In genomic region chr7:126248641-126249141, GRCm38 (mm10) we compare ENCODE assay signal across 10 mouse cellular contexts. TPM values are rescaled to one million over a fixed set of nuclear protein-coding genes. Genes with fewer than 3 reads are reported as not detected.
A peak's percentile ranks its signal among the peaks of the same experiment; 100 is the strongest.
DNase-seq lines count a peak whose midpoint lies in the region; ATAC-seq and TF ChIP-seq lines count a peak whose summit lies in the region.
"Had no signal": no experiment of that assay in that cellular context is flagged by ENCODE, and none has a peak within 500 bp of the region (broad histone marks: within the 10 kb centered on the region; RNA-seq: fewer than 3 reads in every experiment).

No protein-coding gene starts in this region.

- no peak for ATAC-seq in kidney, embryonic 14.5 days (ENCODE audit: low FRiP score, low TSS enrichment)
- ATAC-seq in embryonic facial prominence, embryonic 14.5 days (ENCODE audit: low read depth) = no peak
- peak; percentile 17; the same call in 1 of the 2 replicates for ATAC-seq in heart, embryonic 15.5 days (replicated peaks; ENCODE audit: insufficient number of reproducible peaks, insufficient read depth, low FRiP score, low read depth)

- H3K79me2 ChIP-seq in myocyte (ENCODE audit: control insufficient read depth, insufficient read depth) = no peaks in the 10 kb centered on the region

- H3K36me3 ChIP-seq in kidney, embryonic 14.5 days (ENCODE audit: control insufficient read depth, insufficient read depth, low read length) = no peaks in the 10 kb centered on the region
- H3K36me3 ChIP-seq in embryonic facial prominence, embryonic 14.5 days (ENCODE audit: control insufficient read depth, insufficient read depth, low read length) = no peaks in the 10 kb centered on the region
- H3K36me3 ChIP-seq in heart, embryonic 15.5 days = no peaks in the 10 kb centered on the region
- H3K36me3 ChIP-seq in myocyte (ENCODE audit: control insufficient read depth, insufficient read depth) = no peaks in the 10 kb centered on the region
- H3K36me3 ChIP-seq: G1E had no signal

- TF ChIP-seq POLR2A in myocyte (IDR thresholded peaks at IDR 0.05; ENCODE audit: insufficient read length, low read depth) = no peak

- H3K4me1 ChIP-seq in kidney, embryonic 14.5 days (ENCODE audit: control insufficient read depth, insufficient read depth, low read length) = 0 out of 2 replicates have a peak, but pooled peaks cover 5% of the 10 kb centered on the region
- H3K4me1 ChIP-seq in embryonic facial prominence, embryonic 14.5 days (ENCODE audit: control insufficient read depth, insufficient read depth, low read length) = peaks cover 5% of the 10 kb centered on the region; the same call in 1 of the 2 replicates
- H3K4me1 ChIP-seq in heart, embryonic 15.5 days (replicated peaks) = peaks cover 28% of the 10 kb centered on the region

- DNase-seq in kidney, postnatal 36 days = no peak
- no peak for DNase-seq in embryonic facial prominence, embryonic 14.5 days (ENCODE audit: low spot score)
- no peak for DNase-seq in c-Kit-positive CD71-positive TER-119-positive erythroid progenitor cells, embryonic 14.5 days (ENCODE audit: low spot score)
- DNase-seq in lung, postnatal 10 days = no peak
- DNase-seq: thymus, postnatal 14 days had no signal

- H3K9ac ChIP-seq in kidney, embryonic 14.5 days (ENCODE audit: low read depth, low read length) = peak overlapping the region; percentile 18; the same call in 1 of the 2 replicates
- peak overlapping the region; percentile 40; the same call in 1 of the 2 replicates for H3K9ac ChIP-seq in embryonic facial prominence, embryonic 14.5 days (ENCODE audit: low read depth, low read length)
- H3K9ac ChIP-seq in heart, embryonic 15.5 days = peak overlapping the region; percentile 38

- H3K4me2 ChIP-seq in kidney, embryonic 14.5 days (replicated peaks; ENCODE audit: low read depth, low read length) = no peak overlapping the region
- H3K4me2 ChIP-seq in embryonic facial prominence, embryonic 14.5 days (ENCODE audit: low read depth, low read length) = peak overlapping the region; percentile 32; the same call in 1 of the 2 replicates
- H3K4me2 ChIP-seq in heart, embryonic 15.5 days = peak overlapping the region; percentile 67
- H3K4me2 ChIP-seq in myocyte (ENCODE audit: low read depth) = peak overlapping the region; percentile 65

- H3K27ac ChIP-seq in kidney, embryonic 14.5 days (ENCODE audit: low read depth, low read length) = no peak overlapping the region
- no peak overlapping the region for H3K27ac ChIP-seq in embryonic facial prominence, embryonic 14.5 days (replicated peaks; ENCODE audit: low read depth, low read length)
- H3K27ac ChIP-seq in heart, embryonic 15.5 days = peak overlapping the region; percentile 65
- H3K27ac ChIP-seq: macrophage had no signal

- 40% methylated on average over 17 of the region's 17 CpGs for WGBS in kidney, embryonic 14.5 days
- WGBS in embryonic facial prominence, embryonic 14.5 days = 49% methylated on average over 16 of the region's 17 CpGs
- 27% methylated on average over 17 of the region's 17 CpGs for WGBS in heart, embryonic 15.5 days

- H3K27me3 ChIP-seq in kidney, embryonic 14.5 days (ENCODE audit: control insufficient read depth, insufficient read depth, low read length) = peaks cover 3% of the 10 kb centered on the region; the same call in 1 of the 2 replicates
- H3K27me3 ChIP-seq in embryonic facial prominence, embryonic 14.5 days (replicated peaks; ENCODE audit: control insufficient read depth, insufficient read depth, low read length) = no peaks in the 10 kb centered on the region
- H3K27me3 ChIP-seq in heart, embryonic 15.5 days = no peaks in the 10 kb centered on the region
- peaks cover 33% of the 10 kb centered on the region for H3K27me3 ChIP-seq in myocyte (ENCODE audit: control insufficient read depth, insufficient read depth, insufficient read length)

- no peaks in the 10 kb centered on the region for H3K9me3 ChIP-seq in kidney, embryonic 14.5 days (ENCODE audit: control insufficient read depth, low read length)
- no peaks in the 10 kb centered on the region for H3K9me3 ChIP-seq in embryonic facial prominence, embryonic 14.5 days (ENCODE audit: control insufficient read depth, low read length)
- no peaks in the 10 kb centered on the region for H3K9me3 ChIP-seq in heart, embryonic 15.5 days (replicated peaks)
- H3K9me3 ChIP-seq: G1E had no signal

- no peak overlapping the region for H3K4me3 ChIP-seq in kidney, embryonic 14.5 days (ENCODE audit: low read length)
- H3K4me3 ChIP-seq in embryonic facial prominence, embryonic 14.5 days (ENCODE audit: low read depth, low read length) = 0 out of 2 replicates have a peak overlapping the region, but pooled peaks have one; percentile 10
- H3K4me3 ChIP-seq in heart, embryonic 15.5 days = peak overlapping the region; percentile 52
- peak overlapping the region; percentile 25 for H3K4me3 ChIP-seq in myocyte

- peak overlapping the region; percentile 2 for H3ac ChIP-seq in myocyte (ENCODE audit: control insufficient read depth, insufficient read length)

TF ChIP-seq in myocyte, 11 proteins besides CTCF, POLR2A, EP300 and RAD21:
- TF ChIP-seq TCF3 (IDR thresholded peaks at IDR 0.05; ENCODE audit: insufficient read length, low read depth) = no peak
- no peak for TF ChIP-seq REST (IDR thresholded peaks at IDR 0.05; ENCODE audit: insufficient read depth, insufficient read length)
- TF ChIP-seq MAX (IDR thresholded peaks at IDR 0.05; ENCODE audit: low read depth) = no peak
- no peak for TF ChIP-seq MYOD1 (IDR thresholded peaks at IDR 0.05; ENCODE audit: control insufficient read depth in 1 of 3, insufficient read length in 2 of 3, low read depth in 2 of 3)
- TF ChIP-seq CEBPB (IDR thresholded peaks at IDR 0.05; ENCODE audit: insufficient read depth, poor library complexity, severe bottlenecking) = no peak
- no peak for TF ChIP-seq POLR2AphosphoS2 (IDR thresholded peaks at IDR 0.05; ENCODE audit: insufficient read length, low read depth)
- TF ChIP-seq E2F4 (IDR thresholded peaks at IDR 0.05; ENCODE audit: insufficient read depth) = no peak
- no peak for TF ChIP-seq USF1 (IDR thresholded peaks at IDR 0.05; ENCODE audit: low read depth)
- TF ChIP-seq TCF12 (IDR thresholded peaks at IDR 0.05; ENCODE audit: insufficient read depth, poor library complexity, severe bottlenecking) = no peak
- no peak for TF ChIP-seq SRF (IDR thresholded peaks at IDR 0.05; ENCODE audit: control insufficient read depth, insufficient read length, low read depth)

RNA-seq across cellular contexts. Expression of gene Sbk1, which starts 23.7 kb away (rescaled TPM):
- 41.6 and 52.0 TPM in 2 replicates for polyA plus RNA-seq in kidney, embryonic 14.5 days (2014; fragmentation: Nextera tagmentation; extraction: Ambion mirVana)
- polyA plus RNA-seq in embryonic facial prominence, embryonic 14.5 days (2014; fragmentation: Nextera tagmentation; extraction: Ambion mirVana) = 36.3 and 46.6 TPM in 2 replicates
- 11.2 and 16.4 TPM in 2 replicates for polyA plus RNA-seq in heart, embryonic 15.5 days (2015; fragmentation: Nextera tagmentation; extraction: Ambion mirVana)
- 16.1 TPM for polyA plus RNA-seq in myocyte (2012; fragmentation: generic; extraction: Trizol)

RNA-seq across cellular contexts. Expression of gene Xpo6, which starts 48.4 kb away (rescaled TPM):
- 52.5 and 77.9 TPM in 2 replicates for polyA plus RNA-seq in kidney, embryonic 14.5 days (2014; fragmentation: Nextera tagmentation; extraction: Ambion mirVana)
- polyA plus RNA-seq in embryonic facial prominence, embryonic 14.5 days (2014; fragmentation: Nextera tagmentation; extraction: Ambion mirVana) = 53.3 and 54.3 TPM in 2 replicates
- 21.9 and 35.4 TPM in 2 replicates for polyA plus RNA-seq in heart, embryonic 15.5 days (2015; fragmentation: Nextera tagmentation; extraction: Ambion mirVana)
- 36.4 TPM for polyA plus RNA-seq in myocyte (2012; fragmentation: generic; extraction: Trizol)
